7 mouse cellular contexts compared by ENCODE assay signal in the genomic region with DNA sequence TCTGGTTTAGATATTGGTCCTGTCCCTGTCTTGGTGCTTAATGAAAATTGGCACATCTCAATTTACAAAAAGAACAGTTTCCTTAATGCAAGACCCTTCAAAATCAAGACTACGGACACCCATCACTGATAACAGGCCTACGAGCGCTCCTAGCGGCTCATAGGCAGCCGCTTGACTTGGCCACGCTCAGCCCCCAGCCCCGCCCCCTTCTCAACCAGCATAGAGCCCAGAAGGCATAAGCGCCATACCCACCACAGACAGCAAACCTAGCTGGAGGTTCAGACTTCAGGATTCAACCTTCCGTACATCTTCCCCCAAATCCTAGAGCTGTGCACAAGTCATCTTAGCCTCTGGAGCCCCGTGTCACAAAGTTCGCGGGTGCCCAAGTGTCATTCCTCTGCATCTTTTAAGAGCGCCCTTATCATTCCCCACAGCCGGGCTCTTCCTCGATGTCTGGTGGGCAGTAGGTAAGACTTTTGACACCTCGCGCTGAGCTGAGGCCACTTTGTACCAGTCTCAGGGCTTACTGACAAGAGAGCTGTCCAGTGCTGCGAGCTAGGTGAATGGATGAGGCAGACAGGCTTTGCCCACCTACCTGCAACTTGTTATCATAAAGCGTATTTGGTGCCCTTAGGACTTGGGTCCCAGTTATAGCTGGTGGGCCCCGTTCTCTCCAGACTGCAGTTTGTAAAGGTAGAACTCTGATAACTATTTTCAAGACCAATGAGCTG. TPM values are rescaled to one million over a fixed set of nuclear protein-coding genes. Genes with fewer than 3 reads are reported as not detected.
DNase-seq lines count a peak whose midpoint lies in the region; ATAC-seq and TF ChIP-seq lines count a peak whose summit lies in the region.

No protein-coding gene starts in this region.

- WGBS in hindbrain, postnatal 0 days: 50% methylated on average over 20 of the region's 20 CpGs
- 45% methylated on average over 20 of the region's 20 CpGs for WGBS in hindbrain, embryonic 14.5 days
- WGBS in embryonic facial prominence, embryonic 11.5 days: 42% methylated on average over 20 of the region's 20 CpGs

- no peaks in the 10 kb centered on the region for H3K27me3 ChIP-seq in hindbrain, postnatal 0 days (ENCODE audit: insufficient read depth, low read length)
- no peaks in the 10 kb centered on the region for H3K27me3 ChIP-seq in hindbrain, embryonic 14.5 days (ENCODE audit: control insufficient read depth, insufficient read depth, low read length)
- no peaks in the 10 kb centered on the region for H3K27me3 ChIP-seq in embryonic facial prominence, embryonic 11.5 days (ENCODE audit: control insufficient read depth, insufficient read depth, low read length)

- H3K9me3 ChIP-seq in hindbrain, postnatal 0 days (ENCODE audit: low read length): no peaks in the 10 kb centered on the region
- H3K9me3 ChIP-seq in hindbrain, embryonic 14.5 days (ENCODE audit: control insufficient read depth, low read length): no peaks in the 10 kb centered on the region
- no peaks in the 10 kb centered on the region for H3K9me3 ChIP-seq in embryonic facial prominence, embryonic 11.5 days (replicated peaks; ENCODE audit: control insufficient read depth, low read length)

- H3K4me1 ChIP-seq in hindbrain, postnatal 0 days (ENCODE audit: insufficient read depth, low read length): 0 out of 2 replicates have a peak, but pooled peaks cover 3% of the 10 kb centered on the region
- H3K4me1 ChIP-seq in hindbrain, embryonic 14.5 days (replicated peaks; ENCODE audit: control insufficient read depth, insufficient read depth, low read length): peaks cover 12% of the 10 kb centered on the region
- H3K4me1 ChIP-seq in embryonic facial prominence, embryonic 11.5 days (ENCODE audit: control insufficient read depth, insufficient read depth, low read length): no peaks in the 10 kb centered on the region

- no peak overlapping the region for H3K9ac ChIP-seq in hindbrain, postnatal 0 days (replicated peaks; ENCODE audit: low read length)
- H3K9ac ChIP-seq in hindbrain, embryonic 14.5 days: no peak overlapping the region
- H3K9ac ChIP-seq in embryonic facial prominence, embryonic 11.5 days (replicated peaks; ENCODE audit: low read length): no peak overlapping the region

- no peak overlapping the region for H3K4me2 ChIP-seq in hindbrain, postnatal 0 days (ENCODE audit: low read depth, low read length)
- no peak overlapping the region for H3K4me2 ChIP-seq in hindbrain, embryonic 14.5 days (replicated peaks)
- no peak overlapping the region for H3K4me2 ChIP-seq in embryonic facial prominence, embryonic 11.5 days (ENCODE audit: low read depth, low read length)

- peaks cover 14% of the 10 kb centered on the region for H3K36me3 ChIP-seq in hindbrain, postnatal 0 days (ENCODE audit: insufficient read depth, low read length)
- H3K36me3 ChIP-seq in hindbrain, embryonic 14.5 days (replicated peaks; ENCODE audit: control insufficient read depth, insufficient read depth): peaks cover 28% of the 10 kb centered on the region
- no peaks in the 10 kb centered on the region for H3K36me3 ChIP-seq in embryonic facial prominence, embryonic 11.5 days (replicated peaks; ENCODE audit: control insufficient read depth, insufficient read depth, low read depth, low read length)

- no peak overlapping the region for H3K27ac ChIP-seq in hindbrain, postnatal 0 days
- no peak overlapping the region for H3K27ac ChIP-seq in hindbrain, embryonic 14.5 days
- H3K27ac ChIP-seq in embryonic facial prominence, embryonic 11.5 days (replicated peaks; ENCODE audit: low read depth, low read length): no peak overlapping the region

- H3K4me3 ChIP-seq in hindbrain, postnatal 0 days (ENCODE audit: low read length): no peak overlapping the region
- no peak overlapping the region for H3K4me3 ChIP-seq in hindbrain, embryonic 14.5 days (replicated peaks; ENCODE audit: low read length)
- no peak overlapping the region for H3K4me3 ChIP-seq in embryonic facial prominence, embryonic 11.5 days (ENCODE audit: low read depth, low read length)

- peak; percentile 39 for DNase-seq in hindbrain, postnatal 0 days (ENCODE audit: low spot score)
- DNase-seq in hindbrain, embryonic 14.5 days (ENCODE audit: low spot score): no peak
- DNase-seq in thymus, postnatal 14 days: peak; percentile 39
- DNase-seq in thymus, postnatal 0 days (ENCODE audit: low spot score): no peak
- DNase-seq in embryonic facial prominence, embryonic 11.5 days (ENCODE audit: low spot score): peak; percentile 56
- DNase-seq in frontal cortex, postnatal 14 days (ENCODE audit: low spot score in 2 of 2): no peak
- no peak for DNase-seq in urinary bladder, postnatal 10 days (ENCODE audit: low spot score)

- ATAC-seq in hindbrain, postnatal 0 days: no peak
- ATAC-seq in hindbrain, embryonic 14.5 days (ENCODE audit: low FRiP score): no peak
- ATAC-seq in embryonic facial prominence, embryonic 11.5 days (replicated peaks; ENCODE audit: insufficient number of reproducible peaks, low FRiP score, low TSS enrichment, low read depth): no peak

- no peak; the same call in 1 of the 2 replicates for TF ChIP-seq CTCF in hindbrain, postnatal 0 days (IDR thresholded peaks at IDR 0.05; ENCODE audit: low read depth)

RNA-seq across cellular contexts. Expression of a gene that starts 3.7 kb away (rescaled TPM):
- 2,832 and 4,239 TPM in 2 replicates for total RNA-seq in hindbrain, postnatal 0 days (2014; rRNA removed)
- polyA plus RNA-seq in hindbrain, postnatal 0 days (2015; fragmentation: Nextera tagmentation; extraction: Ambion mirVana): 1,070 and 1,080 TPM in 2 replicates
- 1,005 and 1,169 TPM in 2 replicates for polyA plus RNA-seq in hindbrain, embryonic 14.5 days (2014; fragmentation: Nextera tagmentation; extraction: Ambion mirVana)
- 2,029 and 2,097 TPM in 2 replicates for polyA plus RNA-seq in thymus, postnatal 0 days (2015; fragmentation: Nextera tagmentation; extraction: Ambion mirVana)
- polyA plus RNA-seq in embryonic facial prominence, embryonic 11.5 days (2014; fragmentation: Nextera tagmentation; extraction: Ambion mirVana): 1,072 and 1,174 TPM in 2 replicates

RNA-seq across cellular contexts. Expression of a gene that starts 35.9 kb away (rescaled TPM):
- total RNA-seq in hindbrain, postnatal 0 days (2014; rRNA removed): 4.5 and 7.5 TPM in 2 replicates
- polyA plus RNA-seq in hindbrain, postnatal 0 days (2015; fragmentation: Nextera tagmentation; extraction: Ambion mirVana): 14.7 and 15.5 TPM in 2 replicates
- 14.3 and 17.0 TPM in 2 replicates for polyA plus RNA-seq in hindbrain, embryonic 14.5 days (2014; fragmentation: Nextera tagmentation; extraction: Ambion mirVana)
- 106 and 107 TPM in 2 replicates for polyA plus RNA-seq in thymus, postnatal 0 days (2015; fragmentation: Nextera tagmentation; extraction: Ambion mirVana)
- polyA plus RNA-seq in embryonic facial prominence, embryonic 11.5 days (2014; fragmentation: Nextera tagmentation; extraction: Ambion mirVana): 121 and 127 TPM in 2 replicates

Comparison
In these comparisons a context has a peak if more than half of its experiments do, and no peak if none do; other contexts are left out.
1. DNase-seq: peak in hindbrain, postnatal 0 days (single experiment), thymus, postnatal 14 days (single experiment) and embryonic facial prominence, embryonic 11.5 days (single experiment); none in hindbrain, embryonic 14.5 days (single experiment), thymus, postnatal 0 days (single experiment), frontal cortex, postnatal 14 days (0 of 2) and urinary bladder, postnatal 10 days (single experiment).